Mouse (Mus musculus) limb, embryonic 12.5 days (tissue): ENCODE results near the gene Pcbp4. TPM values are rescaled to one million over a fixed set of nuclear protein-coding genes. Genes with fewer than 3 reads are reported as not detected.

Experiments
- ATAC-seq: fragments of 200-750 bp; cut with Nextera tagmentation; 2 replicates; pipeline ENCODE4 v1.8.0; 2017; ENCODE audit warnings: low read depth, moderate TSS enrichment; ENCODE audit not compliant: insufficient number of reproducible peaks, insufficient read depth, low FRiP score, low TSS enrichment
- H3K27ac ChIP-seq: fragments of 300-500 bp; sonication (generic); 2 replicates; pipeline ENCODE4 v1.5.1; 2016; ENCODE audit warnings: mild to moderate bottlenecking, moderate library complexity
- H3K27me3 ChIP-seq: fragments of 300-500 bp; sonication (generic); 2 replicates; pipeline ENCODE4 v1.6.1; 2016; ENCODE audit warnings: mild to moderate bottlenecking, moderate library complexity
- H3K36me3 ChIP-seq: fragments of 300-500 bp; sonication (generic); 2 replicates; pipeline ENCODE4 v1.6.1; 2016; ENCODE audit warnings: mild to moderate bottlenecking, moderate library complexity
- H3K4me1 ChIP-seq: fragments of 300-500 bp; sonication (generic); replicated peaks from 2 replicates; pipeline ENCODE4 v1.6.1; 2016
- H3K4me2 ChIP-seq: fragments of 300-500 bp; sonication (generic); 2 replicates; pipeline ENCODE4 v1.6.1; 2016; ENCODE audit warnings: mild to moderate bottlenecking, moderate library complexity
- H3K4me3 ChIP-seq: fragments of 300-500 bp; sonication (generic); replicated peaks from 2 replicates; pipeline ENCODE4 v1.5.1; 2016; ENCODE audit warnings: mild to moderate bottlenecking
- H3K9ac ChIP-seq: fragments of 300-500 bp; sonication (generic); replicated peaks from 2 replicates; pipeline ENCODE4 v1.6.1; 2016; ENCODE audit warnings: mild to moderate bottlenecking, moderate library complexity
- H3K9me3 ChIP-seq: fragments of 300-500 bp; sonication (generic); 2 replicates; pipeline ENCODE4 v1.6.1; 2016; ENCODE audit warnings: mild to moderate bottlenecking, moderate library complexity
- WGBS: fragments of 180-500 bp; shearing (Covaris S2); methylation state at CpG from one replicate; pipeline ENCODE4 v1.1.7; 2016; 5-methylcytosine and 5-hydroxymethylcytosine counted together
- polyA plus RNA-seq: library from polyadenylated mRNA; unstranded; fragments of >200 nt; fragmentation: Nextera tagmentation; extraction: Ambion mirVana; gene quantifications from 2 replicates; pipeline ENCODE4 v1.2.1, GENCODE M21; 2016

Pcbp4 gene
- polyA plus RNA-seq, 1 experiment from 2014 or later = 172 TPM

GRCm38 (mm10) chr9:106463122-106464063 lies 10.3 kb downstream of the Pcbp4 start:
- Histone ChIP-seq H3K9me3 (no peaks in the 10 kb centered on the region), H3K4me2 (no peak overlapping the region), H3K27ac (peak overlapping the region; percentile 29; the same call in 1 of the 2 replicates), H3K9ac (no peak overlapping the region), H3K27me3 (peaks cover 8% of the 10 kb centered on the region; the same call in 1 of the 2 replicates), H3K4me3 (no peak overlapping the region), H3K36me3 (peaks cover 52% of the 10 kb centered on the region), H3K4me1 (peaks cover 29% of the 10 kb centered on the region)
- WGBS = 88% methylated on average over 21 of the region's 21 CpGs
- no peak for ATAC-seq

- peaks cover 46% of the 10 kb centered on the region for H3K36me3 ChIP-seq
- peak overlapping the region; percentile 66 for H3K4me3 ChIP-seq
- no peaks in the 10 kb centered on the region for H3K9me3 ChIP-seq
- 1% methylated on average over 99 of the region's 99 CpGs for WGBS
- H3K9ac ChIP-seq = peak overlapping the region; percentile 82
- peaks cover 8% of the 10 kb centered on the region; the same call in 1 of the 2 replicates for H3K27me3 ChIP-seq
- H3K27ac ChIP-seq = peak overlapping the region; percentile 67
- H3K4me1 ChIP-seq = peaks cover 24% of the 10 kb centered on the region
- ATAC-seq = peak; percentile 61
- H3K4me2 ChIP-seq = peak overlapping the region; percentile 99
These were observed 11.9 kb downstream of the Pcbp4 start for GRCm38 (mm10) chr9:106464751-106465541.

- Histone ChIP-seq H3K36me3 (peaks cover 39% of the 10 kb centered on the region), H3K27ac (peak within 1 kb of the TSS; percentile 67), H3K4me1 (peaks cover 19% of the 10 kb centered on the region), H3K4me2 (peak within 1 kb of the TSS; percentile 99), H3K9ac (peak within 1 kb of the TSS; percentile 82), H3K27me3 (peaks cover 8% of the 10 kb centered on the region; the same call in 1 of the 2 replicates), H3K4me3 (peak within 1 kb of the TSS; percentile 66), H3K9me3 (no peaks in the 10 kb centered on the region)
- no peak for ATAC-seq
- WGBS = 27% methylated on average over 26 of the region's 26 CpGs
These were observed 12.6 kb downstream of the Pcbp4 start, which contains the start of gene Gpr62 for GRCm38 (mm10) chr9:106465571-106466200. Gpr62 (minus strand) TSS chr9:106465938.

DNA sequence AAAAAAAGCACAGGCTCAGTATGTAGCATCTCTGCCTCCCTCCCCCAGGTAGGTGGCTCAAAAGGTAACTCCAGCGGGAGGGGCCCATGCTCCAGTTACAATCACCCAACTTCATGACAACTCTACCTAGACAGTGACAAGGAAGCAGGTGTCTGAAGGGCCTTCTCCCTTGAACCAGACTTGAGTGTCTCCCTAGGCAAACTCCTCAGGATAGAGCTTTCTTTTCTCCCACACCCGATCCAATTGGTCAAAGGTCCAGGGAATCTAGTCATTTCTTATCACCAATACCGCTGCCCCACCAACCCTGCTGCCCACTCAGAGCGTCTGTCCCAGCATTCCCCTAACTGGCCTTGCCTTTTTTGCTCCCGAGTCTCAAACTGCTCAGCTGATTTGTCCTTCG lies 13.6 kb downstream of the Pcbp4 start:
- Histone ChIP-seq H3K4me2 (no peak overlapping the region), H3K27me3 (peaks cover 8% of the 10 kb centered on the region), H3K9me3 (no peaks in the 10 kb centered on the region), H3K4me1 (peaks cover 22% of the 10 kb centered on the region), H3K36me3 (peaks cover 28% of the 10 kb centered on the region), H3K9ac (no peak overlapping the region), H3K27ac (no peak overlapping the region), H3K4me3 (no peak overlapping the region)
- 93% methylated on average over 6 of the region's 6 CpGs for WGBS
- no peak for ATAC-seq

GRCm38 (mm10) chr9:106467746-106468145 lies 14.7 kb downstream of the Pcbp4 start:
- Histone ChIP-seq H3K27me3 (peaks cover 8% of the 10 kb centered on the region), H3K9ac (no peak overlapping the region), H3K4me1 (peaks cover 29% of the 10 kb centered on the region), H3K27ac (no peak overlapping the region), H3K9me3 (no peaks in the 10 kb centered on the region), H3K4me2 (no peak overlapping the region), H3K4me3 (no peak overlapping the region), H3K36me3 (peaks cover 18% of the 10 kb centered on the region)
- WGBS = 90% methylated on average over 7 of the region's 7 CpGs
- no peak for ATAC-seq

GRCm38 (mm10) chr9:106469317-106469716 lies 16.2 kb downstream of the Pcbp4 start:
- Histone ChIP-seq H3K4me1 (peaks cover 32% of the 10 kb centered on the region), H3K9me3 (no peaks in the 10 kb centered on the region), H3K27me3 (peaks cover 8% of the 10 kb centered on the region), H3K36me3 (0 out of 2 replicates have a peak, but pooled peaks cover 3% of the 10 kb centered on the region), H3K4me3 (no peak overlapping the region), H3K4me2 (no peak overlapping the region), H3K9ac (no peak overlapping the region), H3K27ac (no peak overlapping the region)
- no peak for ATAC-seq
- WGBS = 75% methylated on average over 6 of the region's 6 CpGs

- Histone ChIP-seq H3K36me3 (no peaks in the 10 kb centered on the region), H3K27me3 (peaks cover 8% of the 10 kb centered on the region), H3K4me1 (peaks cover 32% of the 10 kb centered on the region), H3K9ac (no peak overlapping the region), H3K4me2 (no peak overlapping the region), H3K27ac (no peak overlapping the region), H3K9me3 (no peaks in the 10 kb centered on the region), H3K4me3 (no peak overlapping the region)
- WGBS = 74% methylated on average over 9 of the region's 9 CpGs
- no peak for ATAC-seq
These were observed 16.7 kb downstream of the Pcbp4 start for GRCm38 (mm10) chr9:106469776-106470175.

GRCm38 (mm10) chr9:106470991-106471750 lies 18.1 kb downstream of the Pcbp4 start:
- H3K9ac ChIP-seq = no peak overlapping the region
- WGBS = 67% methylated on average over 14 of the region's 14 CpGs
- H3K4me1 ChIP-seq = peaks cover 29% of the 10 kb centered on the region

DNA sequence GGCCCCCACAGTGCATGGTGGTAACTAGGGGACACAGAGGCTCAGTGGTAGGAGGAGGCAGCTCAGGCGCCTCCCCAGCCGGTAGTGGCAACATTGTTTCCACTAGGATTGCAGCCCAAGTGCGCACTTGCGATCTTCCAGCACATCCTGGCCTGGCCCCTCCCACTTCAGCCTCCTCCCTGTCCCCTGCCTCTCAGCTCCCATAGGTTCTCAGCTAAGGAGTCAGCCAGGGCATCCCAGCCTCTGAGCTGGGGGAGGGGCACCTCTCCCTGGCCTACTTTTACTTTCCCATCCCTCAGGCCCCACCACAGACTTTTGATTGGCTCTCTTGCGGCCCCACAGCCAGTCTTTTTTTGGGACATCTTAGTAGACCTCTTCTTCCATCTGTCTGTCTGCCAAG lies 18.8 kb downstream of the Pcbp4 start:
- no peak for ATAC-seq
- H3K27me3 ChIP-seq = no peaks in the 10 kb centered on the region; the same call in 1 of the 2 replicates
- H3K9ac ChIP-seq = no peak overlapping the region
- no peaks in the 10 kb centered on the region for H3K9me3 ChIP-seq
- H3K4me3 ChIP-seq = no peak overlapping the region
- no peaks in the 10 kb centered on the region for H3K36me3 ChIP-seq
- peaks cover 34% of the 10 kb centered on the region for H3K4me1 ChIP-seq
- no peak overlapping the region for H3K4me2 ChIP-seq
- WGBS = 19% methylated on average over 5 of the region's 5 CpGs
- H3K27ac ChIP-seq = no peak overlapping the region

More at GRCm38 (mm10) chr9:106470991-106471750, 18.1 kb downstream of the Pcbp4 start:
- Histone ChIP-seq H3K27me3 (peaks cover under 1% of the 10 kb centered on the region; the same call in 1 of the 2 replicates), H3K27ac (no peak overlapping the region), H3K36me3 (no peaks in the 10 kb centered on the region), H3K9me3 (no peaks in the 10 kb centered on the region), H3K4me3 (no peak overlapping the region), H3K4me2 (no peak overlapping the region)
- no peak for ATAC-seq

- H3K27me3 ChIP-seq = no peaks in the 10 kb centered on the region; the same call in 1 of the 2 replicates
- no peaks in the 10 kb centered on the region for H3K36me3 ChIP-seq
- H3K4me1 ChIP-seq = peaks cover 34% of the 10 kb centered on the region
- no peak overlapping the region for H3K4me2 ChIP-seq
- no peaks in the 10 kb centered on the region for H3K9me3 ChIP-seq
- no peak for ATAC-seq
- WGBS = 78% methylated on average over 4 of the region's 4 CpGs
- no peak overlapping the region for H3K27ac ChIP-seq
- no peak overlapping the region for H3K9ac ChIP-seq
- no peak overlapping the region for H3K4me3 ChIP-seq
These were observed 19.2 kb downstream of the Pcbp4 start for GRCm38 (mm10) chr9:106472321-106472720.
